Mouse (Mus musculus) mature B cell (primary cell): ENCODE data around the gene Chd3.

Experiments
- in situ Hi-C: fragments of 300-500 bp; cut with MboI; formaldehyde crosslinking; loops from 2 replicates; pipeline ENCODE4 v1.14.3; 2019

Gene Chd3

GRCm38 (mm10) chr11:69366855-69367615 is 2.2 kb downstream of the Chd3 start:
- in situ Hi-C loops, result no loop called here

GRCm38 (mm10) chr11:69366157-69366854 is 2.9 kb downstream of the Chd3 start:
- in situ Hi-C loops, result no loop called here

GRCm38 (mm10) chr11:69365722-69366121 is 3.5 kb downstream of the Chd3 start:
- in situ Hi-C loops, result no loop called here

DNA sequence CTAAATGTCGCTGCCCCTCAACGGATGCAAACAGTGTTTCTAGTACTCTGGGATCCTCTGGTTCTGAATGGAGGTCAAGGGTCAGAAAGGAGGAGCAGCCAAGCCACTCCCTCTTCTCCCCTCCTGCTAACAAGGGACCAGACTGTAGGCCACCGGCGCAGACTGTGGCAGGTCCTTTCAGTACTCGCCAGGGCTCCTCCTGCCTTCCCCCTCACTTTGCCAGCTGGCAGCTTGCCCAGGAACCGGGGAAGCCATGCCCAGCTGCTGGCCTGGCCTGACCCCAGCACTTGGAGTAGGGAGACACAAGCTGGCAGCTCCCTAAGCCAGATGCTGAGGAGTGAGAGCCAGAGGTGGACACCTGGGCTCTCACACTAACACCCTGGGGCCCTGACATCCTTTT is 4.3 kb downstream of the Chd3 start:
- in situ Hi-C loops, result no loop called here

GRCm38 (mm10) chr11:69364376-69364775 is 4.8 kb downstream of the Chd3 start:
- in situ Hi-C loops, result no loop called here

GRCm38 (mm10) chr11:69362479-69362878 is 6.7 kb downstream of the Chd3 start:
- in situ Hi-C loops, result no loop called here

GRCm38 (mm10) chr11:69362021-69362420 is 7.2 kb downstream of the Chd3 start:
- in situ Hi-C loops, result no loop called here

DNA sequence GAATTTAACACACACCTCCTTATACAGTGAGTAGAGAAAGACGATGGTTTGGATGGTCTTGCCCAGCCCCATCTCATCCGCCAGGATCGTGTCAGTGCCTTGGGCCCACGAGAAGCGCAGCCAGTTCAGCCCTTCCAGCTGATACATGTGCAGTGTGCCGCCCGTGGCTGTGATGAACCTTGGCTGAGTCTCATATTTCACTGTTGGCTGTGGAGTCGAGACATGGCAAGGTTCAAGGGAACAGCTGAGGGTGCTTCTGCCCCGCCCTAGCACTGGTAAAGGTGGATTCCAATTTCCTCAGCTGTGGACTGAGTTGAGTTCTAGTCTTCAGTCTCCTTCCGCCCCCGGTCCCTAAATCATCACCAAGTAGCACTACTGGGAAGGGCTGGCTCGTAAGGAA is 11.5 kb downstream of the Chd3 start:
- in situ Hi-C loops, result no loop called here

DNA sequence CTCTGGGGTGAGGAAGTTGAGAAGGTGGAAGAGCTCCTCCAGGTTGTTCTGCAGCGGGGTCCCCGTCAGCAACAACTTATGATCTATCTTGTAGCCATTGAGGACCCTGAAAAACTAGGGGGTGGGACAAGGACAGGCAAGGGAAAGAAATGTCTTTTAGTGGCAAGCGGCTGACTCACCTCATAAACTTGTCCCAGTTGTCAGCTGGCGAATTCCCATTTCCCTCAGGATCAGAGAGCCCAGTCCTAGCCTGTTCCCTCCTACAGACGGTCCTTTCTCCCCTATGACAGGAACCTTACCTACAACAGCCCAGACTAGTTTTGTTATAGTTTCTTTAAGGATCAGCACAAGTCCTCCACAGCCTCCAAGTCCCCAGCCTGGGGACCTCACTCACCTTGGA is 12.7 kb downstream of the Chd3 start:
- in situ Hi-C loops, result no loop called here

DNA sequence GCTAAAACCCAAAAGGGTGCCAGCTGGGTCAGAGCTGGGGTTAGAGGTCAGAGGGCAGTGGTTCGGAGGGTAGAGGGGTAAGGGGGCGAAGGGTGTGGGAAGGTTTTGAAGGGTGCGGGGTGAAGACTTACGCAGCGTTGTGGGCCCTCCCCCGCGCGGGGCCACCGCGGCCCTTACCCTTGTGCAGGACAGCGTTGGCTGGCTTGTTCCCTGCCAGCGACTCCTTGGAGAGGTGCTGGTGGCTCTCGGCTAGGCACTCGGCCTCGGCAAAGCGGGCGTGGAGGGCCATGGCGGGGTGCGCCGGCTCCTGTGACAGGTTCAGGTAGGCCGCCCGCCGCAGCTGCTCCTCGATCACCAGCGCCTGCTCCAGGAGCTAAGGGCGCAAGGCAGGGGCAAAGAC is 22.8 kb downstream of the Chd3 start:
- in situ Hi-C loops, result no loop called here

- in situ Hi-C loops, result no loop called here
These were observed 28.8 kb downstream of the Chd3 start, which contains the start of gene Rnf227 for GRCm38 (mm10) chr11:69340161-69341131. TSS of gene Rnf227 (plus strand) at chr11:69340461.

GRCm38 (mm10) chr11:69334796-69335195 is 34.4 kb downstream of the Chd3 start:
- in situ Hi-C loops, result no loop called here

DNA sequence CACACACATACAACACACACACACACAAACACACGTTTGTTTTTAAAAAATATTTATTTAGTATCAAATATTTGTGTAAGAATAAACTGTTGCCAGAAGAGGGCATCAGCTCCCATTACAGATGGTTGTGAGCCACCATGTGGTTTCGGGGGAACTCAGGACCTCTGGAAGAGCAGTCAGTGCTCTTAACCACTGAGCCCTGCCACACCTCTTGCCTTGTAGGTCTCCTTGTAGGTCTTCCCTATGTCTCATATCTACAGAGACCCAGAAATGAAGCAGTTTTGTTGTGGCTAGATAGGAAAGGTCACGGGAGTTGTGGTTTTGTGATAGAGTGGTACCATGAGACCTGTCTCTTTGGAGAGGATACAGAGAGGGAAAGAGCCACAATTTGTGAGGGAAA is 35.3 kb downstream of the Chd3 start:
- in situ Hi-C loops, result no loop called here

- in situ Hi-C loops, result no loop called here
These were observed 36.4 kb downstream of the Chd3 start for GRCm38 (mm10) chr11:69332713-69333253.

- in situ Hi-C loops, result no loop called here
These were observed 37.2 kb downstream of the Chd3 start for GRCm38 (mm10) chr11:69331929-69332405.

DNA sequence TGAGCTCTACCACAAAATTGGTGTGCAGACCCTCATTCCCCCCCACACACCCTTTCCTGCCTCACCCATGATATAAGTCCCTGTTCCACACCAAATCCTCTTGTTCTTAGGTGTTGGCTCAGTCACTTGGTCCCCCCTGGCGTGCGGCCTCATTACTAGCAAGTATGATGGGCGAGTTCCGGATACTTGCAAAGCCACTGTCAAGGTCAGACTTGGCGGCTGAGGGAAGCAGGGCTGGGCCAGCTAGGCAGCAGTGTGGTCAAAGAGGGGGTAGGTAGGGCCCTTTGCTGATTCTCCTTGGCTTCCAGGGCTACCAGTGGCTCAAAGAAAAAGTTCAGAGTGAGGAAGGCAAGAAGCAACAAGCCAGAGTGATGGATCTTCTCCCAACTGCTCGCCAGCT is 38.1 kb downstream of the Chd3 start:
- in situ Hi-C loops, result no loop called here

GRCm38 (mm10) chr11:69328517-69328916 is 40.7 kb downstream of the Chd3 start:
- in situ Hi-C loops, result no loop called here

DNA sequence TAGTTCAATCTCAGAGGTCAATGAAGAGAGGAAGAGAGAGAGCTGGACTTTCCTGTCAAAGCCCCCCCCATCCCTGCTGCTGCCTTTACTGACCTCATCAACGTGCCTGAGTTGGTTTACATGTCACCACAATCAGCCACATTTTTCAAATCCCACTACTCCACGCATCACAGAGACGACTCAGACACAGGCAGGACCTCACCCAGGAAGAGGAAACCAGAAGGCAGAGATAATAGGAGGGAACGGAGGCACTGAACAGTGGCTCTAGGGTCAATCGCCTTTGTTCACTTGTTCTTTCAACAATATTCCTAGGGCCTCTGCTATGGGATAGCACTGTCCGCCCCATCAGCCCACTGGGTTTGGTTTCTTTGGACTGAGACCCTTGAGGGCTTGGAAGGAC is 41.6 kb downstream of the Chd3 start:
- in situ Hi-C loops, result no loop called here

GRCm38 (mm10) chr11:69327157-69327442 is 42.1 kb downstream of the Chd3 start:
- in situ Hi-C loops, result no loop called here

DNA sequence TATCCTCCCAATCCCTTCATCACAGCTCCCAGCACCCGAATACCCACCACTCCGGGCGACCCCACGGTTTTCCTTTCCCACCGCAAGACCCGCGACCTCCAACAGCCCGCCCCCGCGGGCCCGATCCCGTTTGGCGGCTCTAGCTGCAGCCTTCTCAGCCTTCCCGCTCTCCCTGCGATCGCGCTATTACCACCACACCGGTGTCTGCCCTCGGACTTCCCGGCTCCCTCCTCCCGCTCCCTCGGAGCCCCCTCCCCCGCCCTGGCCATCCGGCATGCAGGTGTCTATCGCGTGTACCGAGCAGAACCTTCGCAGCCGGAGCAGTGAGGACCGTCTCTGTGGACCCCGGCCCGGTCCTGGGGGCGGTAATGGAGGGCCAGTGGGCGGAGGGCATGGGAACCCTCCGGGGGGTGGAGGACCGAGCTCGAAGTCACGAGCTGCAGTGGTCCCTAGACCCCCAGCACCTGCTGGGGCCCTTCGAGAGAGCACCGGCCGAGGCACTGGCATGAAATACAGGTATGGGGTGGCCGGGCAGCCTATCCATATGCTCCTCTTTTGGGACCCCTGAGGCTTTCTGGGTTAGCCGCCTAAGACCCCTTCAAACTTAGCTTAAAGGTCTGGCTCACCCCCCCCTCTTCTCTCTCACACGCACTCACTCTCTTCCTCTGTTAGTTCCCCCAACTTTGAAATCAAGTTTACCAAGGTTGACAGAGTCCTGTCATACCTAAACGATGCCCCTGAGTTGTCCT is 42.6 kb downstream of the Chd3 start:
- in situ Hi-C loops, result no loop called here
